Mouse (Mus musculus) embryonic fibroblast, embryonic 13.5 days (primary cell): ENCODE measurements around the gene Igsf6. TPM values are rescaled to one million over a fixed set of nuclear protein-coding genes. Genes with fewer than 3 reads are reported as not detected.
A peak's percentile ranks its signal among the peaks of the same experiment; 100 is the strongest.
"Not testable (repeated sequence)": the region's sequence is repeated elsewhere in the genome, so short reads cannot be mapped to it uniquely, and the experiment has no call there.

Experiments used
- H3K27ac ChIP-seq: 2 replicates; pipeline ENCODE4 v1.5.1; 2012; ENCODE audit warnings: low read length, control low read depth, inconsistent platforms; ENCODE audit not compliant: insufficient read depth
- H3K4me1 ChIP-seq: 2 replicates; pipeline ENCODE4 v1.6.1; 2011; ENCODE audit warnings: low read length; ENCODE audit not compliant: control insufficient read depth, insufficient read depth
- H3K4me3 ChIP-seq: 2 replicates; pipeline ENCODE4 v1.5.1; 2011; ENCODE audit warnings: mild to moderate bottlenecking, control low read depth, low read length; ENCODE audit not compliant: insufficient read depth
- CTCF ChIP-seq: IDR thresholded peaks from 2 replicates; pipeline ENCODE4 v1.5.1; 2011; ENCODE audit warnings: mild to moderate bottlenecking, control low read depth, low read length, moderate library complexity, borderline replicate concordance; ENCODE audit not compliant: insufficient read depth
- POLR2A ChIP-seq: IDR thresholded peaks from 2 replicates; pipeline ENCODE4 v1.6.1; 2011; ENCODE audit warnings: low read depth, mild to moderate bottlenecking, control low read depth, low read length, moderate library complexity
- polyA plus RNA-seq: library from polyadenylated mRNA; stranded (reverse); fragments of >200 nt; gene quantifications from 2 replicates; pipeline ENCODE4 v1.2.4, GENCODE M21; 2011; ENCODE audit warnings: low read depth; ENCODE audit not compliant: missing spikeins, insufficient read length

Gene Igsf6
- polyA plus RNA-seq, 1 experiment: 0.23 TPM

- TF ChIP-seq POLR2A: peak; percentile 37; the same call in 1 of the 2 replicates
- no peak for TF ChIP-seq CTCF
- H3K27ac ChIP-seq: peak overlapping the region; percentile 89
- H3K4me3 ChIP-seq: peak overlapping the region; percentile 74
- H3K4me1 ChIP-seq: peaks cover 2% of the 10 kb centered on the region; the same call in 1 of the 2 replicates
These were observed 39.1 kb downstream of the Igsf6 start for GRCm38 (mm10) chr7:121035161-121035721.

- TF ChIP-seq CTCF: no peak
- TF ChIP-seq POLR2A: 0 out of 2 replicates have a peak, but pooled peaks have one; percentile 0
- Histone ChIP-seq H3K4me3 (peak overlapping the region; percentile 74), H3K4me1 (peaks cover 2% of the 10 kb centered on the region; the same call in 1 of the 2 replicates), H3K27ac (peak overlapping the region; percentile 89)
These were observed 39.7 kb downstream of the Igsf6 start for GRCm38 (mm10) chr7:121034701-121035141.

- TF ChIP-seq CTCF (no peak), POLR2A (peak; percentile 68)
- peak within 1 kb of the TSS; percentile 74 for H3K4me3 ChIP-seq
- peaks cover 2% of the 10 kb centered on the region; the same call in 1 of the 2 replicates for H3K4me1 ChIP-seq
- peak within 1 kb of the TSS; percentile 89 for H3K27ac ChIP-seq
These were observed 40.3 kb downstream of the Igsf6 start, which contains the start of gene Mettl9 for GRCm38 (mm10) chr7:121033856-121034652. TSS of gene Mettl9 (plus strand) at chr7:121034445.

DNA sequence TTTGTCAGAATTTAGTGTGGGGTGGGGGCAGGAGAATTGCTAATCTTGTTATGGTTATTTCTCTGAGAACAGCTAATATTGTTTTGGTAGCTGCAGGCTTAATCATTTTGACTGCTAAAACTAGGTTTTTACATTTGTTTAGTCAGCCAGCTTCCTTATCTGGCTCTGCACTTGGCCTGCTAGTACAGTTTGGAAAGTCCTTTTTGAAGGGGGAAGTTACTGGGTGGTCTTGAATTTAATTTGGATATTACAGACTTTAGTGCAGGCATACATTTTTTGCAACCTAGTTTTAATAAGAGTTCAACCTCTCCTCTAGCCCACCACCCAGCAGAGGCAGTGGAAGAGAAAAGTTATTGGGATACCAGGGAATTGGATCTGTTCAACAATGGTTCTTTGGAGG lies 44.4 kb downstream of the Igsf6 start:
- H3K4me1 ChIP-seq, H3K27ac ChIP-seq, H3K4me3 ChIP-seq: not testable (repeated sequence)

- Histone ChIP-seq H3K4me1 (no peaks in the 10 kb centered on the region), H3K27ac (no peak overlapping the region), H3K4me3 (no peak overlapping the region)
- TF ChIP-seq POLR2A: no peak
- TF ChIP-seq CTCF: no peak
These were observed 48.1 kb downstream of the Igsf6 start for GRCm38 (mm10) chr7:121026300-121026699.

- Histone ChIP-seq H3K27ac (no peak overlapping the region), H3K4me3 (no peak overlapping the region), H3K4me1 (no peaks in the 10 kb centered on the region)
- TF ChIP-seq POLR2A: no peak
- no peak for TF ChIP-seq CTCF
These were observed 49.0 kb downstream of the Igsf6 start for GRCm38 (mm10) chr7:121025221-121026008.

- H3K27ac ChIP-seq: no peak overlapping the region
- TF ChIP-seq POLR2A: no peak
- peak; percentile 47; the same call in 1 of the 2 replicates for TF ChIP-seq CTCF
- no peak overlapping the region for H3K4me3 ChIP-seq
- H3K4me1 ChIP-seq: no peaks in the 10 kb centered on the region
These were observed 54.1 kb downstream of the Igsf6 start for GRCm38 (mm10) chr7:121020277-121020676.

- Histone ChIP-seq H3K4me1 (no peaks in the 10 kb centered on the region), H3K27ac (no peak overlapping the region), H3K4me3 (no peak overlapping the region)
- TF ChIP-seq POLR2A: no peak
- no peak for TF ChIP-seq CTCF
These were observed 55.6 kb downstream of the Igsf6 start for GRCm38 (mm10) chr7:121018778-121019177.

DNA sequence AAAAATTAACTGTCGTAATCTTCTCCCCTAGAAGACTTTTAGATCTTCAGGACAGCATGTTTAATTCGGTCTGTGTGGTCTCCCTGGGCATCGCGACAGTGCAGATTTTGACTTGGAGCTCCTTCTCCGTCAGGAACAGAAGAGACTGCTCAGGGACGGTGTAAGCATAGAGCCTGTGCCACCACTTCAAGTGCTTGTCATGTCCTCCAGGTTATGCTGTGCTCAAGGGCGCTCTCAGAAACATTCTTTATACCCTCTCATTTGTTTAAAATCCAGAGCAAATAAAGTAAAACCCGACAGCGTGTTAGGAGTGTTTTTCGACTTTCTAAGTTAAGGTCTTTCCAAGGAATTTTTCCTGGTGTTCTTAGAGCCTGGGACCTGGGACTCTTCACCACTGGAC lies 59.9 kb downstream of the Igsf6 start:
- H3K4me1 ChIP-seq: no peaks in the 10 kb centered on the region
- no peak overlapping the region for H3K4me3 ChIP-seq
- TF ChIP-seq CTCF: no peak
- TF ChIP-seq POLR2A: no peak
- H3K27ac ChIP-seq: no peak overlapping the region

Other genes starting within 250 kb of the Igsf6 start
- 42.0 and 47.7 TPM in 2 replicates for gene Eef2k, start 231.7 kb downstream of the Igsf6 start, polyA plus RNA-seq
- 22.0 and 24.0 TPM in 2 replicates for gene Polr3e, start 156.8 kb downstream of the Igsf6 start, polyA plus RNA-seq
- 44.6 and 51.9 TPM in 2 replicates for gene Cdr2, start 92.3 kb downstream of the Igsf6 start, polyA plus RNA-seq
- gene Mfsd13b, start 92.1 kb downstream of the Igsf6 start, polyA plus RNA-seq: not detected in 2 replicates
- gene Mettl9, start 40.1 kb downstream of the Igsf6 start, polyA plus RNA-seq: 126 and 171 TPM in 2 replicates
- 0.12 and 0.32 TPM in 2 replicates for gene Otoa, start 7.1 kb upstream of the Igsf6 start, polyA plus RNA-seq